Mouse (Mus musculus) E14TG2a.4 (cell line): Measurements from ENCODE around the gene Pcdh17.

Experiments
- CTCF ChIP-seq: conservative IDR thresholded peaks from 2 replicates; pipeline ENCODE4 v1.5.1; 2014; ENCODE audit warnings: low read length
- POU5F1 ChIP-seq: IDR thresholded peaks from 2 replicates; pipeline ENCODE4 v1.6.1; 2014; ENCODE audit warnings: low read length, borderline replicate concordance

GRCm38 (mm10) chr14:84448381-84448771 lies 5.0 kb downstream of the Pcdh17 start:
- no peak for TF ChIP-seq CTCF
- no peak for TF ChIP-seq POU5F1
